Mouse (Mus musculus): ENCODE measurements around the gene Ccdc171.

DNA sequence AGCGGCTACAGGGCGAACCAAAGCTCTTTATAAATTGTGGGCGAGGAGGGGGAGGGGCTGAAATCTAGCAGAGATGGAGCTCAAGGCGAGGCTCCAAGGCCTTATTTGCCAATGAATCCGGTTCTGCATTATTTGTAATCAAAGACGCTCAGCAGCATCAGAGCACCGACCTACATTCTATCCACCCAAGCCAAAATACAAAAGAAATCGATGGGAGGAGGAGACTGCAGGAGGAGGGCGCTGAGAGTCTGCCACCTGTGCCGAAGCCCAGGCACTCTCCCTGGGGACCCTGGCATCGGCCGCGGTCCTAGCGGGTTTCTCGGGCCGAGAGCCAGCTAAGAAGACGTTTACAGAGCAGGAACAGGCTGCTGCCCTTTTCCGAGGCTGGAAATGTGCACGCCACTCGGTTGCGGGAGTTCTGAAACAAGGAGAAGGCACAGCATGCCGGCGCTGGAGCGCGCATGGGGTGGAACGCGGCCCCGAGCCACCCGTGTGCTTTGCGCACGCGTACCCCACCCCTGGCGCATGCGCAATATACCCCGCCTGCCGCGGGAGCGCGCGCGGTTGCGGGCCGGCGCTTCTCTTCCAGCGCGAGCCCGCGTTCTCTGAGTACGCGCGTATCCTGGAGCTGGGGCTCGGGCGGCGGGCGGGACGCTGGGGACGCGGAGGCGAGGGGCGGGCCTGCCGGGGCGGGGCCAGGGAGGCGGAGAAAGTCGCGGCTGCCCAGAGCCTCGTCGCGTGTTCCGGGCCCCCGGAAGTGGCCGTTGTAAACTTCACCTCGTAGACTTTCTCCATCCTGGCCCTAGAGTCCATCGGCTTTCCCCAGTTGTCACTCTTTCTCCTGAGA, at the start of gene Ccdc171:
- TF ChIP-seq GATA1 (IDR thresholded peaks at IDR 0.05; ENCODE audit: borderline replicate concordance, low read length) (no peak), FLI1 (IDR thresholded peaks at IDR 0.05; ENCODE audit: low read length) (no peak)
